Mouse (Mus musculus) heart, postnatal 4 days (tissue): ENCODE data around the gene Unc119. TPM values are rescaled to one million over a fixed set of nuclear protein-coding genes. Genes with fewer than 3 reads are reported as not detected.

Source experiments
- DNase-seq: peaks from one replicate; pipeline ENCODE4 v3.0.0; 2021
- total RNA-seq, 2 experiments: library from RNA; stranded (reverse); gene quantifications; 2 replicates each; pipeline ENCODE4 v1.2.3; 2021

Gene Unc119
- total RNA-seq, 2 experiments from 2014 or later, result 13.5 to 14.6 TPM

GRCm38 (mm10) chr11:78344890-78345715 is 1.8 kb downstream of the Unc119 start:
- DNase-seq, result peak; percentile 76

GRCm38 (mm10) chr11:78345801-78346200 is 2.5 kb downstream of the Unc119 start:
- DNase-seq, result no peak

GRCm38 (mm10) chr11:78346326-78347069 is 3.2 kb downstream of the Unc119 start:
- DNase-seq, result no peak

DNA sequence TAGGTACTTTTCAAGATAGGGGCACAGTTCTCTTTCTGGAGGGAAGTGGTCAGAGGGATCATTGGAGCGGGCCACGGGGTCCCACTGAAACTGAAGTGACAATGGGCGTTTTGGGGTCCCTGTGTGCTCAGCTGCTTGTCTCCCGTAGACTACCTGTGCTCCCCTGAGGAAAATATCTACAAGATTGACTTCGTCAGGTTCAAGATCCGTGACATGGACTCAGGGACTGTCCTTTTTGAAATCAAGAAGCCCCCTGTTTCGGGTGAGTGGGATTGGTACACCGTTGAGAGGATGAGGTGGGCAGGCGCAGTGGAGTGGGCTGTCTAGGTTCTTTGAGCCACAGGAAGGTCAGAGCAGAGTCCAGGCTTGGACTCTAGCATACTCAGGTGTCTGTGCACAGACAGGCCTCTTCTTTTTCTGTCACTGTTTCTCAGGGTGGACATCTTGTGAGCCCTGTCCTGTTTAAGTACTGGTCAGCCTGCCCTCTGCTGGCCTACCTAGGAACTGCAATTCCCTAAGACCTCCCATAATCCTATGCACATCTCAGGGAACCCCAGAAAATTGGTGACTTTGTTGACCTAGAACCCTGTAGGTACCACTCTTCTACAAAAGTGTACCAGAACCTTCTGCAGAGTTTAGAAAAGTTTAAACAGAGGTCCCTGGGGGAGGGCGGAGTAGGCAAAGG is 3.9 kb downstream of the Unc119 start:
- peak; percentile 83 for DNase-seq

GRCm38 (mm10) chr11:78347908-78348307 is 4.6 kb downstream of the Unc119 start:
- no peak for DNase-seq

DNA sequence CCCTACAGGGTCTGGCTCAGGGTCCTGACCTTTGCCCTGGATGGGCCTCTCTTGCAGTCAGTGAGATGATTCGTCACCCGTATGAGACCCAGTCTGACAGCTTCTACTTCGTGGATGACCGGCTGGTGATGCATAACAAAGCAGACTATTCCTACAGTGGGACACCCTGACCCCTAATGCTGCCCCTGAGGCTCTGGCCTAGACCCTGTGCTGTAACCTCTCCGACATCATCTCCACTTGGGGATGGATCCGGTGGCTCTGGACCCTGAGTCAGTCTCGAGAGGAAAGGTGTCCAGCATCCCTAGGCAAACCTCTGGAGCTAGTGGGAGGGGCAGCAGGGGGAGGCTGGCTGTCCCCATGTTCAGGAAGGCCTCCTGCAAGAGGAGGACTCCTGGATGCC is 5.2 kb downstream of the Unc119 start:
- DNase-seq, result no peak

DNA sequence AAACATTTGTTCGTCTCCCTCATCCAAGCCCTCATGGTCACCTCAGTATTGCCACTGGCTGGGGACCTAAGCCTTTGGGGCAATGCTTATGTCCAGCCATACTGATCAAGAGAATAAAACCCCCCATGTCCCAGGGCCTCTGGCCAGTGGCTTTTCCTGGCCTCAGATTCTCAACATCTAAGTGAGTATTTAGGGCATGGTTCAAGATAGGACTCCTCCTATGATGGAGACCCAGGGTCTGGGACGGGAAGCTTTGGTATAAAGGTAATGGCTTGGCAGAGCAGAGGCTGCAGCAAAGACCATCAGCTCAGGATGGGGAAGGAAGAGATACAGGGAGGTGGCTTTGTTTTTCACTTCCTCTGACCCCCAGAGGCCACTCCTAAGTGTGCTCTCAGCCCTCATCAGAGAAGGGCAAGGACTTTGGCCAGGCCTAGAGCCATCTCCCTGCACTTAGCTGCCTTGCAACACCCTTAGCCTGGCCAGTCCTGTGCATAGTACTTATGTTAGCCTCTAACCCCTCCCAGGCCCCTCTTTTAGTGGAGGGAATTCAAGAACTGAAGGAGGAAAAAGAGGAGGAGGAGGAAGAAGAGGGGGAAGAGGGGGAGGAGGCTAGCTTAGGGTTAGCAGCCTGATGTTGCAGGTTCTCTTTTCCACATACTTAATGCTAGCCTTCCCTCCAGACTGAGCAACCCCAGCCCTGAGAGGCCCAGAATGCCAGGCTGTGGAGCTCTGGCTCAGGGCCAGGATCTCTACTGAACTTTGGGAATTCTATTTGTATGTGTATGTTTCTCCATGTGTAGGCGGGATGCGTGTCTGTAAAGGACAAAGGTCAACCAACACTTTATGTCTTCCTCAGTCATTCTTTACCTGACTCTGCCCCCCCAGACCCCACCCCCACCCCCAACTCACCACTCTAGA is 6.4 kb downstream of the Unc119 start:
- DNase-seq, result no peak

- no peak for DNase-seq
Measured at GRCm38 (mm10) chr11:78353081-78353480, 9.8 kb downstream of the Unc119 start.

- DNase-seq, result no peak
Measured at GRCm38 (mm10) chr11:78354905-78355304, 11.6 kb downstream of the Unc119 start.

DNA sequence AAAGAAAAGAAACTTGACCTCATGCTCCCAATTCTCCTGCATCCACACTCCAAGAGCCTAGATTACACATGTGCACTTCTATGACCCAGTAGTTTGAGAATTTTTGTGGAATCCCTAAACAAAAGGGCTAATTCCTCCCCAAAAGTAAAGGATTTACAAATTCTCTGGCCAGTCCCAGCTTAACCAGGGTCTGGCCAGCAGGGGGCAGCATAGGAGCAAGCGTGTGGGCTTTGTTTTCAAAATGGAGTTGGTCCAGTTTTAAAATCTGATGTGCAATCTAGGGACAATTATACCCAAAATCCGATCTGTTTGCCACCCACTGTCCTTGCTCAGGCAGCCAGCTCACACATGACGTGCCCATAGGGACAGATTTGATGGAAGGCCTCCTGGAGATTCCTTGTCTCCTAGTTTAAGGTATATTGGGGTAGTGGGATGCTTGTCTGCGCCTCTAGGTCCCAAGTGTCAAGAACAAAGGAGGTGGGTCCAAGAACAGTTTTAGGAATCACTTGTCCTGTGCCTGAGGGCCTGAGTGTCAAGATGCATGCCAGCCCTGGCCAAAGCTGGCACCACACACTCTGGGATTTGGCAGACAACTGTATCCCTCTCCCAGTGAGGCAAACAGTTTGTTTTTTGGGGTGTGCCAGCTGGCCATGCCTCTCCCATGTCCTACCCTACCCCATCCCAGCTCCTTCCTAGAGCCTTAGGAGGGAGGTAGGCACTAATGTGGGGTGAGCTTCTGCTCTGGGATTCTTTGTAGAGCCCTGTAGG is 12.4 kb downstream of the Unc119 start:
- peak; percentile 71 for DNase-seq

DNA sequence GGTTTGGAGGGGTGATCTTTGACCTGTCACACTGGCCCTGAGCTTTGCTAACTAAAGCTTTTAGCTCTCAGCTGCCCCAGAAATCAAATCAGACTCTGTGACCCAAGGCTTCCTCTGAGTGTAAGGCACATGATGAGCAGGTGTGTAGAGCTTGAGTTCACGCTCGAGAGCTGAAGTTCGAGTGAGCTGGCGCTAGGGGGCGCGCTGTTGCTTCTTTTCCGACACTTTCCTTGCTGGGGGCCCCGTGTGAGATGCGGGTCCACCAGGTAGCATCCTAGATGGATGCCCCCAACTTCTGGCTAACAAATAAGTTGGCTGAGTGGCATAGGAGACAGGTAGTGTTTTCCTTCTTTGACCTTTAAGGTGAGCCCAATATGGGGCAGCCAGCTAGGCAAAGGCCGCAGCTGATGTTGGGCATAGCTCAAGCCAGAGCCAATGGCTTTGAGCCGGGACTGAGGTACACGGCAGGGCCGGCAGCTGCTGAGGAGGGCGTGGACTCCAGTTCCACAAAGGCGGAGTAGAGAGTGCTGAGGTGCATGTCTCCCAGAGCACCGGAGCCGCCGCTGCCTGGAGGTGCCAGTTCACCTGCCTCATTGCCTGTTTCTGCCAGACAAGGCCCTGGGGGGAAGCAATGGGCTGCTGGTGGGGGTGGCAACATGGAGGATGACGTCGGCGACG is 15.2 kb downstream of the Unc119 start:
- DNase-seq, result no peak

- DNase-seq, result peak; percentile 81
Measured at GRCm38 (mm10) chr11:78360125-78360788, 17.0 kb downstream of the Unc119 start.

GRCm38 (mm10) chr11:78360789-78361131 is 17.5 kb downstream of the Unc119 start:
- DNase-seq, result no peak

GRCm38 (mm10) chr11:78363309-78364007 is 20.2 kb downstream of the Unc119 start:
- DNase-seq, result no peak

- DNase-seq, result no peak
Measured at GRCm38 (mm10) chr11:78364103-78364502, 20.8 kb downstream of the Unc119 start.

- no peak for DNase-seq
Measured at GRCm38 (mm10) chr11:78367456-78368225, 24.4 kb downstream of the Unc119 start.

GRCm38 (mm10) chr11:78370389-78370788 is 27.1 kb downstream of the Unc119 start:
- no peak for DNase-seq

- DNase-seq, result no peak
Measured at GRCm38 (mm10) chr11:78371711-78372110, 28.4 kb downstream of the Unc119 start.

- no peak for DNase-seq
Measured at GRCm38 (mm10) chr11:78372166-78372565, 28.9 kb downstream of the Unc119 start.
